Mouse (Mus musculus) intestine, postnatal 0 days (tissue): ENCODE data around the gene Lysmd2. TPM values are rescaled to one million over a fixed set of nuclear protein-coding genes. Genes with fewer than 3 reads are reported as not detected.
"Not testable (repeated sequence)": the region's sequence is repeated elsewhere in the genome, so short reads cannot be mapped to it uniquely, and the experiment has no call there.

Experiments
- ATAC-seq: fragments of 200-750 bp; cut with Nextera tagmentation; 2 replicates; pipeline ENCODE4 v1.8.0; 2017; ENCODE audit warnings: mild to moderate bottlenecking, moderate TSS enrichment, moderate library complexity
- H3K27ac ChIP-seq: fragments of 300-500 bp; sonication (generic); 2 replicates; pipeline ENCODE4 v1.5.1; 2014; ENCODE audit warnings: mild to moderate bottlenecking, low read depth, low read length, moderate library complexity
- H3K27me3 ChIP-seq: fragments of 300-500 bp; sonication (generic); replicated peaks from 2 replicates; pipeline ENCODE4 v1.6.1; 2014; ENCODE audit warnings: low read length, mixed read lengths; ENCODE audit not compliant: control insufficient read depth, insufficient read depth
- H3K36me3 ChIP-seq: fragments of 300-500 bp; sonication (generic); 2 replicates; pipeline ENCODE4 v1.6.1; 2014; ENCODE audit warnings: mild to moderate bottlenecking, moderate library complexity; ENCODE audit not compliant: control insufficient read depth, insufficient read depth
- H3K4me1 ChIP-seq: fragments of 300-500 bp; sonication (generic); replicated peaks from 2 replicates; pipeline ENCODE4 v1.6.1; 2014; ENCODE audit warnings: antibody characterized with exemption, low read length, mixed read lengths; ENCODE audit not compliant: control insufficient read depth, insufficient read depth
- H3K4me2 ChIP-seq: fragments of 300-500 bp; sonication (generic); replicated peaks from 2 replicates; pipeline ENCODE4 v1.6.1; 2014; ENCODE audit warnings: low read depth, mild to moderate bottlenecking, moderate library complexity
- H3K4me3 ChIP-seq: fragments of 300-500 bp; sonication (generic); 2 replicates; pipeline ENCODE4 v1.5.1; 2014; ENCODE audit warnings: low read depth, low read length
- H3K9ac ChIP-seq: fragments of 300-500 bp; sonication (generic); 2 replicates; pipeline ENCODE4 v1.6.1; 2014; ENCODE audit warnings: mild to moderate bottlenecking, low read depth, low read length
- H3K9me3 ChIP-seq: fragments of 300-500 bp; sonication (generic); 2 replicates; pipeline ENCODE4 v1.6.1; 2016; ENCODE audit warnings: mixed run types; ENCODE audit not compliant: control insufficient read depth
- CTCF ChIP-seq: sonication (generic); IDR thresholded peaks from 2 replicates; pipeline ENCODE4 v1.5.1; 2016; ENCODE audit warnings: low read depth, mild to moderate bottlenecking, control low read depth, antibody characterized with exemption, moderate library complexity
- WGBS: fragments of 180-500 bp; shearing (Covaris S2); extraction: QIAGEN DNeasy Blood & Tissue Kit; methylation state at CpG from one replicate; pipeline ENCODE4 v1.1.7; 2014; 5-methylcytosine and 5-hydroxymethylcytosine counted together
- polyA plus RNA-seq: library from polyadenylated mRNA; unstranded; fragments of >200 nt; fragmentation: Nextera tagmentation; extraction: Ambion mirVana; gene quantifications from 2 replicates; pipeline ENCODE4 v1.2.1, GENCODE M21; 2015

The Lysmd2 gene
- polyA plus RNA-seq, 1 experiment from 2014 or later, result 16.7 TPM

GRCm38 (mm10) chr9:75645405-75645804, 19.9 kb downstream of the Lysmd2 start:
- no peak for TF ChIP-seq CTCF
- H3K4me2 ChIP-seq, result no peak overlapping the region
- no peak overlapping the region for H3K27ac ChIP-seq
- H3K4me3 ChIP-seq, result no peak overlapping the region
- WGBS, result 23% methylated on average over 3 of the region's 3 CpGs
- H3K9ac ChIP-seq, result no peak overlapping the region
- ATAC-seq, result no peak
- no peaks in the 10 kb centered on the region for H3K36me3 ChIP-seq
- H3K9me3 ChIP-seq, result no peaks in the 10 kb centered on the region
- H3K27me3 ChIP-seq, result no peaks in the 10 kb centered on the region
- no peaks in the 10 kb centered on the region for H3K4me1 ChIP-seq

- Histone ChIP-seq H3K9me3 (no peaks in the 10 kb centered on the region), H3K4me3 (no peak overlapping the region), H3K4me1 (no peaks in the 10 kb centered on the region), H3K36me3 (no peaks in the 10 kb centered on the region), H3K27ac (no peak overlapping the region), H3K9ac (no peak overlapping the region), H3K4me2 (no peak overlapping the region), H3K27me3 (no peaks in the 10 kb centered on the region)
- ATAC-seq, result no peak
- 24% methylated on average over 12 of the region's 12 CpGs for WGBS
- TF ChIP-seq CTCF, result no peak
These were observed 28.7 kb downstream of the Lysmd2 start for GRCm38 (mm10) chr9:75653981-75654911.

- not testable (repeated sequence) for H3K9me3 ChIP-seq, H3K4me2 ChIP-seq, H3K9ac ChIP-seq, H3K4me1 ChIP-seq, H3K4me3 ChIP-seq, H3K27ac ChIP-seq, ATAC-seq, H3K36me3 ChIP-seq, H3K27me3 ChIP-seq
- WGBS, result 75% methylated on average over 3 of the region's 3 CpGs
These were observed 30.9 kb downstream of the Lysmd2 start for GRCm38 (mm10) chr9:75656456-75656855.

- WGBS, result 87% methylated on average over 8 of the region's 8 CpGs
- H3K4me3 ChIP-seq, result no peak overlapping the region
- H3K4me2 ChIP-seq, result no peak overlapping the region
- H3K4me1 ChIP-seq, result no peaks in the 10 kb centered on the region
- no peaks in the 10 kb centered on the region for H3K9me3 ChIP-seq
- H3K36me3 ChIP-seq, result no peaks in the 10 kb centered on the region
- H3K27me3 ChIP-seq, result no peaks in the 10 kb centered on the region
- no peak for TF ChIP-seq CTCF
- no peak overlapping the region for H3K27ac ChIP-seq
- no peak for ATAC-seq
- H3K9ac ChIP-seq, result no peak overlapping the region
These were observed 35.4 kb downstream of the Lysmd2 start for GRCm38 (mm10) chr9:75660917-75661316.

GRCm38 (mm10) chr9:75665364-75665763, 39.8 kb downstream of the Lysmd2 start:
- no peaks in the 10 kb centered on the region for H3K9me3 ChIP-seq

GRCm38 (mm10) chr9:75666612-75667011, 41.1 kb downstream of the Lysmd2 start:
- H3K4me3 ChIP-seq, result no peak overlapping the region
- TF ChIP-seq CTCF, result no peak
- H3K9ac ChIP-seq, result no peak overlapping the region
- H3K9me3 ChIP-seq, result no peaks in the 10 kb centered on the region
- no peaks in the 10 kb centered on the region for H3K4me1 ChIP-seq
- WGBS, result 55% methylated on average over 5 of the region's 5 CpGs
- no peak for ATAC-seq
- no peaks in the 10 kb centered on the region for H3K27me3 ChIP-seq
- H3K4me2 ChIP-seq, result no peak overlapping the region
- no peak overlapping the region for H3K27ac ChIP-seq
- H3K36me3 ChIP-seq, result no peaks in the 10 kb centered on the region

More at GRCm38 (mm10) chr9:75665364-75665763, 39.8 kb downstream of the Lysmd2 start:
- no peaks in the 10 kb centered on the region for H3K27me3 ChIP-seq
- H3K36me3 ChIP-seq, result no peaks in the 10 kb centered on the region
- ATAC-seq, result no peak
- no peak overlapping the region for H3K27ac ChIP-seq
- no peak overlapping the region for H3K9ac ChIP-seq
- H3K4me1 ChIP-seq, result no peaks in the 10 kb centered on the region
- H3K4me3 ChIP-seq, result no peak overlapping the region
- 70% methylated on average over 6 of the region's 6 CpGs for WGBS
- no peak for TF ChIP-seq CTCF
- H3K4me2 ChIP-seq, result no peak overlapping the region
